Mouse (Mus musculus) cerebellum, adult 2 months (tissue): ENCODE results near the gene Tctex1d4.

Source experiments
- CTCF ChIP-seq: fragments of 200-500 bp; IDR thresholded peaks from 2 replicates; pipeline ENCODE4 v1.5.1; 2011; ENCODE audit warnings: low read depth, mild to moderate bottlenecking, control low read depth, low read length, moderate library complexity, borderline replicate concordance; ENCODE audit not compliant: insufficient read depth
- POLR2A ChIP-seq: fragments of 200-500 bp; IDR thresholded peaks from 2 replicates; pipeline ENCODE4 v1.6.1; 2011; ENCODE audit warnings: low read length, control low read depth, borderline replicate concordance; ENCODE audit not compliant: insufficient read depth

DNA sequence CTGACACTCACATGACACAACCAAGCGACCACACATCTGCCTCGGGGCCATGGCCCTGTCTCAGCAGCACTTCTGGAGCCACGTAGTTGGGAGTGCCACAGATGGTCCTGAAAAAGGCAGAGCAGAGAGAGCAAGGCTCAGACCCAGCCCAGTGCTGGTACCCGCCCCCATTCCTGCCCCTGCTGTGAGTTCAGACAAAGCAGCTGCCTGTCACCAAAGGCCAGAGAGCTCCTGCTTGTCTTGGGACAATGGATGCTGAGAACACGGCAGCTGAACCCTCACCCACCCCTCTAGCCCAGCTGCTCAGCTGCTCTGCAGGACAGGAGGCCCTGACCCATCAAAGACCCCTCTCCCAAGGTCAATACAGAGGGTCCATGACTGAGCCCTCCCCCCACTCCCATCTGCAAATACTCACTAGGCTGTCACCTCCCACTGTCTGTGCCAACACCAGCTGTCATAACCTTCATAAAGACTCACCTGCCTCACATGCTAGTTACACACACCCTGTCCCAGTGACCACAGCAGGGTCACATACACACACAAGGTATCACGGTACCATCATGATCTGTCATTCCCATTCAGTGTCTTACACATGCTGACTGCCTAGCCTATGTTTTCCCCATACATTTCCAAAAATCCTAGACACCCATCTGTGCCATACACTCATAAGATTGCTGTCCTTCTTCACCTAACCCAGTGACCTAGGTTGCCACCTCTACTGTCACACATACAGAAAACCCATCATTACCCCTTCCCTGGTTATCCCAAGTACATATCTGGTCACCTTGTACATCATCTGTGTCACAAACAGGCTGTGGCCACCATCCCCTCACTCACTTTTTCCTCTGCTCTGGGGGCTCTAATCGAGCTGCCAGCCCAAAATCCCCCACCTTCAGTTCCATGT lies 5.5 kb downstream of the Tctex1d4 start:
- no peak for TF ChIP-seq CTCF
- no peak for TF ChIP-seq POLR2A
